Mouse (Mus musculus) left cerebral cortex, adult 2 months (tissue): ENCODE measurements around the gene Katnal1. TPM values are rescaled to one million over a fixed set of nuclear protein-coding genes. Genes with fewer than 3 reads are reported as not detected.

Source experiments
- DNase-seq, 2 experiments: peaks; one replicate each; pipeline ENCODE4 v3.0.0; 2021 to 2022; ENCODE audit warnings: low spot score in 2 of 2, mixed read lengths in 1 of 2; ENCODE audit errors: extremely low spot score in 1 of 2
- H3K27ac ChIP-seq: fragments of 200-600 bp; 2 replicates; pipeline ENCODE4 v1.8.1; 2022
- H3K4me3 ChIP-seq: fragments of 200-600 bp; 2 replicates; pipeline ENCODE4 v1.8.1; 2022
- CTCF ChIP-seq: fragments of 200-600 bp; IDR thresholded peaks from 2 replicates; pipeline ENCODE4 v1.8.1; 2022; ENCODE audit warnings: antibody characterized with exemption, mild to moderate bottlenecking, moderate library complexity
- intact Hi-C: fragments of 180-260 bp; cut with DNase I; formaldehyde crosslinking; loops from one replicate; pipeline ENCODE4 v1.15.1; 2025
- total RNA-seq, 2 experiments: library from RNA; stranded (reverse); gene quantifications; 2 replicates each; pipeline ENCODE4 v1.2.3; 2021

Gene Katnal1
- total RNA-seq, 2 experiments from 2014 or later, result 76.6 to 78.1 TPM

DNA sequence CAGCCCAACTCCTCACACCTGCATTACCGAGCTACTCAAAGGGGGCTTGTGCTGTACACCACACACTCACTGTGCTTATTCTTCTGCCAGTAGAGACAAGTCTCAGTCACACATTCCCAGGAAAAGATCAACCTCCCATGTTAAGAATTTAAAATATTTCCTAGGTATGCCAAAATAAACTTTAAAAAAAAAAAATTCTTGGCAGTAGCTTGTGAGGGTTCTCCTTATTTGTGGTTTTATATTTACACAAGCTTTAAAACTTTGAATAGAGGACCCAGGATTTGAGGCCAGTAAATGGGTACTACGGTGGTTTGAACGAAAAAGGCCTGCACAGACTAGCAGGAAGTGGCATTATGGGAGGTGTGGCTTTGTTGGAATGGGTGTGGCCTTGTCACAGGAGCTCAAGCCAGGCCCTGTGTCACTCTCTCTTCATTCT, 7.4 kb upstream of the Katnal1 start:
- intact Hi-C loops, result no loop called here
- no peak overlapping the region for H3K27ac ChIP-seq
- no peak for TF ChIP-seq CTCF

DNA sequence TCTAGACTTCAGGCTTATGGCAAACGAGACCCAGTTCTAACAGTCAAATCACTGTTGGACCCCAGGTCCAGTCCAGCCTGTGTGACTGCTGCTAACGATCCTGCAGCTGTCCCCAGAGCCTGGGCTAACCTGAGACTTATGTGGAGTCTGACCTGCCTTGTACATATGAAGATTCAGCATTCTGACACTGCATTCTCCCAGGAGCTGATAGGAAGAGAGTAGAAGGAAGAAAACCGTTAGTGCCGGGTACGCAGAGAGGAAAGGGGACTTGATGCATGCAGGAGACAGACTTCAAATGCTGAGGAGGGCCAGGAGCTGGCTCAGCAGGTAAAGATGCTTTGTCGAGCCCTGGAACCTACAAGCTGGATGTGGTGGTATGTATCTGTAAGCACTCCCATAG, 6.8 kb upstream of the Katnal1 start:
- intact Hi-C loops, result no loop called here

More for the DNA sequence above, 7.4 kb upstream of the Katnal1 start:
- H3K4me3 ChIP-seq, result no peak overlapping the region
- no peak for DNase-seq

DNA sequence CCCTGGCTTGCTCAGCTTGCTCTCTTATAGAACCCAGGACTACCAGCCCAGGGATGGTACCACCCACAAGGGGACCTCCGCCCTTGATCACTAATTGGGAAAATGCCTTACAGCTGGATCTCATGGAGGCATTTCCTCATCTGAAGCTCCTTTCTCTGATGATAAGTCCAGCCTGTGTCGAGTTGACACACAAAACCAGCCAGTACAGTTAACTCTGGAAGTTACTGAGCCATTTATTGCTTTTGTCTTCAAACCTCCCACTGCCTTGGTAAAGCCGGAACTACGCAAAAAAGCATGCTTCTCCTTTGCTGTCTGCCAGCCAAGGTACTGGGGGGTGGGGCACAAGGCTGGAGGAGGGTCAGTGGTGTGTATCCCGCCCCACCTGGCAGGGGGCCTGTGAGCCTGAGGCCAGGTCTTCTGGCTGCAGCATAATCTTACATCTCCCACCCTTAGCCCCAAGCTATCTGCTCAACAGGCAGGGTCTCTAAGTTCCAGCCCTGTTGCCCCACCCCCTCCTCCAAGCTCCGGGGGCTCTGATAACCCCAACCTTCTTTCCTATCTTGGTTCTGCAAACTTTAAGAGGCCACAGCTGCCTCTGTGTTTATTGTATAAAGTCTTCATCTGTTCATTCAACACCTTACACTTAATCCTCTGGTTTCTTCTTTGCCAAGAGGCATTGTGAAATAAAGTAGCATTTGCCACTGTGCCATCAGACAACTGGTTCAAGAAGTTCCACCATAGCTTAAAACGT, 6.1 kb upstream of the Katnal1 start:
- no peak overlapping the region for H3K4me3 ChIP-seq
- TF ChIP-seq CTCF, result no peak
- H3K27ac ChIP-seq, result no peak overlapping the region
- DNase-seq, result no peak
- intact Hi-C loops, result no loop called here

More for the DNA sequence above, 6.8 kb upstream of the Katnal1 start:
- TF ChIP-seq CTCF, result no peak
- no peak overlapping the region for H3K4me3 ChIP-seq
- no peak for DNase-seq
- H3K27ac ChIP-seq, result no peak overlapping the region

DNA sequence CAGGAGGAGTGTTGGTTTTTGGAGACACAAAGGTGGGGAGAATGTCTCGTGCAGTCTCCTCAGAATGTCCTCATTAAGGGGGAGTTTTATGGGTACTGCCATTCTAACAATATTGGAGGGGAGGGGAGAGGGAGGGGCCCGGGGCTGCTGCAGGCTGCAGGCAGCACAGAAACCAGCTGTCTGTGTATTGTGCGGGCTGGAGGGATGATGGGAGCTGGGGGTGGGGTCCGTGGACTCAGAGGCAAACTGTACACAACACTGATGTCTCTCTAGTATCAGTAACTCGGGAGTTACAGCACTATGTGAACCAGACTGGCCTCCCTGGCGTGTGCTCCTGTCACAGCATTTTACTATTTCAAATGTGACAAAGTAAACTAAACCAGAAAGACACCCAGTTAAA, 5.3 kb upstream of the Katnal1 start:
- Histone ChIP-seq H3K4me3 (no peak overlapping the region), H3K27ac (no peak overlapping the region)
- TF ChIP-seq CTCF, result no peak
- no peak for DNase-seq
- intact Hi-C loops, result no loop called here

DNA sequence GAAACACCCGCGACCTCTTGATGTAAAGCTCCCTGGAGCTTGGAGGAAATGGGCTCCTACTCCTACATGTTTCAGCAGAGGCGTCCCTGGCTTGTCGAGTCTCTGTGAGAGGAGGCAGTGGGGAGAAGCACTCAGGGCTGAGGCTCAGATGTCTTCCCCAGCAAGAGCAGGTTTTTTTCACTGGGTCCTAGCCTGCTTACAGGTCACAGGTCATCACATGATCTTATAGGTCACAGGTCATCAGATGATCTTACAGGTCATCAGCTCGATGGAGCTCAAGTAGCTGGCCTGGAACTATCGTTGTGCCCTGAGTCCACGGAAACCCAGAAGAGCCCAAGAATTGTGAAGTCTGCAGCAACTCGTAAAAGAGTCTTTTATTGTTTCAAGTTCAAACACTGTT, 4.6 kb upstream of the Katnal1 start:
- Histone ChIP-seq H3K4me3 (no peak overlapping the region), H3K27ac (no peak overlapping the region)
- intact Hi-C loops, result no loop called here
- TF ChIP-seq CTCF, result no peak
- no peak for DNase-seq

DNA sequence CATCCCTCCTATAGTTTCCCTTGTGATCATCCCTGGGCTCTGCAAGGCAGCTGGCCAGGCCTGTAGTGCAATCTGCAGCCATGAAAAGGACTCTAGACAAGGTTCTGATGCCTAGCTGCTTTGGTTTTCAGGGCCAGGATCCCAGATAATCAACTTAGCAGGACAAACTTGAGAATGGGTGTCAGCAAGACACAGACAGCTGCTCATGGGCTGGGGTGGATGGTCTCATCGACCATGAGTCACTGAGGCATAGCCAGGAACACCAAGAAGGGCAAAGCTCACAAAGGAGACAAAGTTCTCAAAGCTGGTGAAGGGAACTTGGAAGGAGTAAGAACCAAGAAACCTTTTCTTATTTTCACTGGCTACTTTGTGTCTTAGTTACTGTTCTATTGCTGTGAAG, 2.2 kb upstream of the Katnal1 start:
- intact Hi-C loops, result no loop called here
- no peak for DNase-seq
- no peak for TF ChIP-seq CTCF
- Histone ChIP-seq H3K27ac (no peak overlapping the region), H3K4me3 (no peak overlapping the region)

DNA sequence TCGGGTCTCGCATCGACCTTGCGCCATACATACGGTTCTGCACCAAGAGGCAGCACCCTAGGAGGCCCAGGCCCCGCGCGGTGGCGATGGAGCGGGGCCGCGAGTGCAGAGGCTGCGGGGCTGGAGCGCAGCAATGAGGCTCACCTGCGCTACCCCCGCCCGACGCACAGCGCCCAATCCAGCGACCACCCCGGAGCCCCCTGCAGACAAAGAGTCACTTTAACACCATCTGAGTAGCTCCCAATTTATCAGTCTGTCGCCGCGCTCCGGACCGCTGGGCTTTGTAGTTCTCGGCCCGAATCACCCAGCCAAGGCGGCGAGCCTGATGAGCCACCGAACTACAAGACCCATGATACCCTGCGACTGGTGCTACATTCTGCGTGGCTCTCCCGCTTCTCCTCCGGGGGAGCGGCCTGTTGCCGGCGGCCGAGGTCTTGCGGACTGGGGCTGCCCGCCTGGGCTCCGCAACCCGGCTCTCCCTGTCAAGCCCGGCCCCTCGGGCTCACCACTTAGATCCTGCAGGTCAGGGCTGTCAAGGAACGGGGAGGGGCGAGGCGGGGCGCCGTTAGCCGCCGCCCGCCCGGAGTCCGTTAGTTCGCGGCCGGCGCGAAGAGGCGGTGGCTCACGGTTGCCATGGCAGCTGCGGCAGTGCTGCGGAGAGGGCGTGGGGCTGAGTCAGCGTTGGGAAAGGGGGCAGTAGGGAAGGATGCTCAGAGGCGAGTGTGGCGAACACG, 571 bp downstream of the Katnal1 start:
- intact Hi-C loops, result loop anchor here (2.0 to 10.0 kb wide), 3 partner anchors 30 to 256 kb away; partner anchors contain the start of genes Hmgb1 and Uspl1
- DNase-seq, result peak; percentile 90 to 93
- peak overlapping the region; percentile 71 for H3K4me3 ChIP-seq
- TF ChIP-seq CTCF, result no peak
- H3K27ac ChIP-seq, result peak overlapping the region; percentile 100

DNA sequence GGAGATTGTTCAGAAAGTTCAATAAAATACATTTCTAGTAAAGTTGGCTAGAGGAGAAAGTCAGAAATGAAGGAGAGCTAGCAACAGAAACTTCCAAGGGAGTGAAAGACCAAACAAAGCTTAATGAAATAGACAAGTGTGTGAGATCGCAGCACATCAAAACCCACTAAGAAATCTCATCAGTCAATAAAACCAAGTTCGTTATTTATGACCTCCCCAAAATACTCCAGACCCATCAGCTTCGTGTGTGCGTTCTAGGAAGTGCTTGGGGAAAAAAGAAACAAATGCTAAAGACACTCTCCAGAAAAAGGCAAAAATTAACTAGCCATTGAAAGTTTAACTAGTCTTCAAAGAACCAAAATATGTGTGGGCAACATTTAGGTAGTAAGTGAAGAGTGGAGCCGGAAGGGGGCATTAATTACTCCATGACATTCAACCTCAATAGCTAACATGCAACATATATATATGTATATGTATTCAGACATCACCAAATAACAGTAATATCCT, 1.4 kb downstream of the Katnal1 start:
- Histone ChIP-seq H3K27ac (peak overlapping the region; percentile 100), H3K4me3 (peak overlapping the region; percentile 71)
- DNase-seq, result no peak
- intact Hi-C loops, result loop anchor here (2.0 to 10.0 kb wide), 3 partner anchors 31 to 257 kb away; partner anchors contain the start of genes Hmgb1 and Uspl1
- no peak for TF ChIP-seq CTCF

DNA sequence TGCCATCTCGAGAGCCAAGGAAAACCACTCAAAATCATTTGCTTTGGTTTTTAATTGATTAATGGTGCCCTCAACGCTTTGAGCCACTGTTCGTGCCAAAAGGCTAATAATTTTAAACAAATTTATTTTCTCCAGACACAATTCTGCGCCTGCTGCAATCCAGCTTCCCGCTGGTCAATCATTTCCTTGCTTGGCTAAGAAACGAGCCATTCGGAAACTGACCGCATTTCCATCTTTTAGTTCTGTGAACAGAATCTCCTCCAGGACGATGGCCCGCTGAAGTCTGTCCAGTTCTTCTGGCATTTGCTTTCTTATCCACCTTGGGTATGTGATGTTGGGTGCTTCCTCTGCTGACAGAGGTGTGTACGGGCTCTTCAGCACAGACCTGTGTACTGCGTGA, 4.5 kb downstream of the Katnal1 start:
- intact Hi-C loops, result loop anchor here (10.0 kb wide), 1 partner anchor 260 kb away; the partner anchor contains the start of genes Hmgb1 and Uspl1

DNA sequence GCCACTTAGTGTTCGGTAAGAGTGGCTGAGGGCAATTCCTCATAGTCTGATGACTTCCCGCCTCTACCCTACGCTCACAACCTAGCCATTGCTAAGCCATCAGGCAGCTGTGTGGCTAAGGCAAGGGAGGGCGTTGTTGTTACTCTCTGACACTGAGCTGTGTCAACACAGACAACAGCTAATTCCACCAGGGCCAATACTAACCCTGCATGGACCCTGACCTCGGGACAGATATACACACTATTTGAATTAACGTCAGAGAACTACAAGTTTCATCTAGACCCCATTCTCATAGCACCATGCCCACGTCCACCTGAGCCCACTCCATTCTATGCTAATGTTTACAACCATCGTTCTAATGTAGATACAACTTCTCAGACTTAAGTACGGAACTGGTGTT, 5.1 kb downstream of the Katnal1 start:
- Histone ChIP-seq H3K4me3 (no peak overlapping the region), H3K27ac (no peak overlapping the region)
- DNase-seq, result no peak
- TF ChIP-seq CTCF, result no peak
- intact Hi-C loops, result loop anchor here (10.0 kb wide), 1 partner anchor 261 kb away; the partner anchor contains the start of genes Hmgb1 and Uspl1

More for the DNA sequence above, 4.5 kb downstream of the Katnal1 start:
- no peak for TF ChIP-seq CTCF
- no peak for DNase-seq
- H3K4me3 ChIP-seq, result no peak overlapping the region
- no peak overlapping the region for H3K27ac ChIP-seq

DNA sequence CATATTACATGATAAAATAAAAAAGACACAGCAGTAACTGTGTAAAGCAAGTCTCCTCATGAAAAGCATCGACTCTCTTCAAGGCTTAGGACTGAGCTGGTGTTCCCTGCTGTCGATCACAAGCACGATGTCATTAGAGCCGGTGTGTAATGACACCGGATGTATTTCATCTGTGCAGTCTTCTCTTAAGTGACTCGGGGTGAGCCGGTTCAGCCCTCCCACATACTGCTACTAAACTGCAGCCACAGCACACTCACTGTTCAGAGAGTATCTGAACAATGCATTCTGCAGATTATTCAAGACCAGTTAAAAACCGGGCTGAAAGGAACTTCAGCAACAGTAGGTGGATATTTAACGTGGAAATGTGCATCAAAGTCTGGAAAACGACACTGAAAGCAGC, 5.7 kb downstream of the Katnal1 start:
- H3K4me3 ChIP-seq, result no peak overlapping the region
- H3K27ac ChIP-seq, result no peak overlapping the region
- no peak for TF ChIP-seq CTCF
- intact Hi-C loops, result loop anchor here (10.0 kb wide), 1 partner anchor 261 kb away; the partner anchor contains the start of genes Hmgb1 and Uspl1
- no peak for DNase-seq

DNA sequence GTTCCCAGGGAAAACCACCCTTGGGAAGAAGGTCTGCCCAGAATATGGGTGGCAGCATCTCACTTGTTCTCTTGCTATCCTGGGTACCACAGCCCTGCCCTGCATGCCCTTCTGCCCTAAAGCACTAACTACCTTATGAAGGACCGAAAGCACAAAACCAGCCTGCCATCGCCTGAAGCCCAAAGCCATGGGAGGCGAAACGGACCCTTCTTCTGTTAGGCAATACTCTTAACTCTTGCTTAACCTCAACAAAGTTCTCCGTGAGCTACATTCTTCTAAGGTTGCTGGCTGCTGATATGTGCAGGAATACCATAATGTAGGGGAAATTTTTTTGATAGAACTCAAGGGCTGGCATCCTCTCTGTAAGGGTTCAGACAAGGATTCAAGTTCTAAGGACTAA, 6.3 kb downstream of the Katnal1 start:
- TF ChIP-seq CTCF, result no peak
- no peak for DNase-seq
- Histone ChIP-seq H3K4me3 (no peak overlapping the region), H3K27ac (no peak overlapping the region)
- intact Hi-C loops, result loop anchor here (10.0 kb wide), 1 partner anchor 262 kb away; the partner anchor contains the start of genes Hmgb1 and Uspl1
